Mouse (Mus musculus) urinary bladder, adult 18-20 months (tissue): Measurements from ENCODE around the gene Prpf19.
A peak's percentile ranks its signal among the peaks of the same experiment; 100 is the strongest.

Source experiments
- DNase-seq, 2 experiments: peaks; one replicate each; pipeline ENCODE4 v3.0.0; 2022; ENCODE audit warnings: low spot score in 2 of 2, mixed read lengths in 2 of 2

The Prpf19 gene

GRCm38 (mm10) chr19:10895708-10896107, 677 bp downstream of the Prpf19 start:
- no peak for DNase-seq

DNA sequence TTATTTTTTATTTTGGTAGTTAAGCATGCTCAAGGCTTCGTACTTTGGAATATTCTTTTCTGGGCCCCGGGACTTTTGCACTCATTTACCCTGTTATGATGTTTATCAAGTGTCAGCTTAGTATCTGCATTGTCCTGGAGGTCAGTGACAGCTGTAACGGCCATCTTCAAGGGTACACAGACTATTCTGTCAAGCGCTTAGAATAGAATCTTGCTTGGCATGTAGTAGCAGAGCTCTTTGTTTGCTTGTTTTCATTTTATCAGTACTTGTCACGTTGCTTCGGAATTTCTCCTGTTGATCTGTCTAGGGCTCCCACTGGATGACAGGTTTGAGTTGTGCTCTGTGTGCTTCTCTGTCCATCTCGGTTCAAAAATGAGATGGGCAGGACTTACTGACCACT, 1.8 kb downstream of the Prpf19 start:
- DNase-seq = no peak

GRCm38 (mm10) chr19:10897491-10897890, 2.5 kb downstream of the Prpf19 start:
- DNase-seq = no peak

- no peak for DNase-seq
These were observed 5.3 kb downstream of the Prpf19 start for GRCm38 (mm10) chr19:10900315-10900714.

DNA sequence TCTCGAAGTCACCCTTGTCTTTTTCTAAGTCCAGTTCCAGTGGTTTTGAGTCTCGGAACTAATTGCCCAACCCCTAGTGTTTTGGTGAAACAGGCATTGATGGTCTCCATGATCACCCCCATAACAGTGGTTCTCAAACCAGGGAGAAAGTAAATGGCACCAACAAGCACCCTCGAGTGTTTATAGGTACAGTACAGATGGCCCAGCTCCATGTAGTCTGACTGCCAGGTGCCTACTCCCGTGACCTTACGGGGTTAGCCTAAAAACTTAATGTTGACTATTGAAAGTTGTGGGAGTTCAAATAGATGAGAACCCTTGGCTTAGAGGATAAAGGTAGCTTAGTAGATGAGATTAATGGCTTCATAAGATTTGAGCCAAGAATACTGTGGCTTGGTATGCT, 6.0 kb downstream of the Prpf19 start:
- DNase-seq = no peak

GRCm38 (mm10) chr19:10904512-10904911, 9.5 kb downstream of the Prpf19 start:
- no peak for DNase-seq

- peak in 1 of 2 experiments; percentile 42 for DNase-seq
These were observed 10.1 kb downstream of the Prpf19 start for GRCm38 (mm10) chr19:10904927-10905727.

DNA sequence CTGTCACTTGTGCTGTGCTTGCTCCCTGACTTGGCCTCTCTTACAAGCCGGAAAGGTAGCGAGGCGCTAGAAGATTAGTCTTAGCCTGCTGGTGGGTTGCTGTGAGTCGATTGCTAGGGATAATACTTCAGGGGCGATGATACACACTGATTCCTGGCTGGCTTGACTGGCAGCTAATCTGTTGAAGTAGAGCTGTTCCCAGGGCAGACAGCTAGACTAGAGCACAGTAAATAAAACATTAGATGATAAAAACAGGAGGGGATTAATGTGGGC, 10.6 kb downstream of the Prpf19 start:
- DNase-seq = no peak

GRCm38 (mm10) chr19:10907891-10908290, 12.9 kb downstream of the Prpf19 start:
- peak in 1 of 2 experiments; percentile 30 for DNase-seq

DNA sequence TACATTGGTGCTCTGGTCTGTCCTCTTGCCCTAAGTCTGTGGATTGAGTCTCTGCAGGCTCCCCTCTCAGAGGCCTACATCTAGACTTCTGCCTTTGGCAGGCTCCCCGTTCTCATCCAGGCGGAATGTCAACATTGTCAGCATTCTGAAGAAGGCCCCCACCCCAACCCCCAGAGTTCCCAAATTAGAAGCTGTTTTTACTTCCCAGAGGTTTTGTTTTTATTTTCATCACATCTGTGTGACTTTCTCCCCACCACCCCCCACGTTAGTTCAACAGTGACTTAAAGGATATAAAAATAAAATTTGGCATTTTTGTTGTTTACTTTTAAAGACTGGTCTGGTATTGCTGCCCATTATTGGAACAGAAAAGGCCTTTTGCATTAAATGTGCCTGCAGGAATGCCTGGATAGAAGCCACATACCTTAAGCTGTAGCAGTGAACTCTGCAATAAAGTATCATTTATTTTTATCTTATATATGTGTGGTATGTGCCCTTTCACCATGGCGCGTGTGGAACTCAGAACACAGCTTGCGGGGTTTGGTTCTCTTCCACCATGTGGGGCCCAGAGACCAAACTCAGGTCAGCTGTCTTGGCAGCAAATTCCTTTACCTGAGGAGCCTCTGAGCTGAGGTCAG, 14.2 kb downstream of the Prpf19 start:
- no peak for DNase-seq

GRCm38 (mm10) chr19:10914291-10914690, 19.3 kb downstream of the Prpf19 start:
- no peak for DNase-seq

GRCm38 (mm10) chr19:10914870-10915269, 19.8 kb downstream of the Prpf19 start:
- DNase-seq = no peak

DNA sequence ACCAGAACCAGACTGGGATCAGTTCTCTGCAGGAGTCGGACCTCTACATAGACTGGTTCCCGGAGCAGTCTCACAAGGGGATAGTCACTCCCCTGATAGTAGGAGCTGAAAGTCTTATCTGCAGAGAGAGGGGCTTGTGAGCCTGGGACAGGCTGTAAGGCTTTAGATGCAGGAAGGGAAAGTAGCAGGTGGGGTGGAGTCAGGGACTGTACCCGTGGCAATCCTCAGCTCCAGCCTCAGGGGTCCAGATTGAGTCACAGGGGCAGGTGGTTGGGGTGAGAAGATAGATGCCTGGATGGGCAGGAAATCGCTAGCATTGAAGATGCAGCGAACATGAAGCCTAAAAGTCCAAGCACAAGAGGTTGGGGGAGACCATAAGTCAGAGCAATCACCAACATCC, 21.5 kb downstream of the Prpf19 start:
- DNase-seq = no peak

GRCm38 (mm10) chr19:10918321-10918991, 23.4 kb downstream of the Prpf19 start:
- no peak for DNase-seq

DNA sequence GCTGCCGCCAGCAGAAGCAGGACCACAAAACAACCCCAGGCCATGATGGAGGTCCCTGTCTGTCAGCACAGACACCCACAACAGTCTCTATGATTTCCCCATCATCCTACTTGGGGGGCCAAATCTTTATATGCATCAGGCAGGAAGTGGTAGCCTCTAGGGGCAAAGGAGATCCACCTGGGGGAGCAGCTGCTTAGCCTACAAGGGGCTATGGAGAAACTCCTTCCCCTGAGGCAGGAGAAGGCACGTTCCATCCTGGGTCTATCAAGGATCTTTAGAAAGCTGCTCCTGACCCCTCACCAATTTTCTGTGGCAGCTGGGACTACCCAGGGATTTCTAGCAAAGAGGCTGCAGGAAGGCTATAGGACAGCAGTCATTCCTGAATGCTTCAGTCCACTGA, 25.5 kb downstream of the Prpf19 start, which contains the start of gene Zp1:
TSS of gene Zp1 (minus strand) at position 101 of the 400 bp plus-strand sequence.
- DNase-seq = no peak

- no peak for DNase-seq
These were observed 26.0 kb downstream of the Prpf19 start for GRCm38 (mm10) chr19:10921058-10921457.

- DNase-seq = no peak
These were observed 29.2 kb downstream of the Prpf19 start for GRCm38 (mm10) chr19:10924220-10924619.

GRCm38 (mm10) chr19:10926123-10926621, 31.1 kb downstream of the Prpf19 start:
- no peak for DNase-seq

GRCm38 (mm10) chr19:10926666-10927065, 31.6 kb downstream of the Prpf19 start:
- DNase-seq = no peak

DNA sequence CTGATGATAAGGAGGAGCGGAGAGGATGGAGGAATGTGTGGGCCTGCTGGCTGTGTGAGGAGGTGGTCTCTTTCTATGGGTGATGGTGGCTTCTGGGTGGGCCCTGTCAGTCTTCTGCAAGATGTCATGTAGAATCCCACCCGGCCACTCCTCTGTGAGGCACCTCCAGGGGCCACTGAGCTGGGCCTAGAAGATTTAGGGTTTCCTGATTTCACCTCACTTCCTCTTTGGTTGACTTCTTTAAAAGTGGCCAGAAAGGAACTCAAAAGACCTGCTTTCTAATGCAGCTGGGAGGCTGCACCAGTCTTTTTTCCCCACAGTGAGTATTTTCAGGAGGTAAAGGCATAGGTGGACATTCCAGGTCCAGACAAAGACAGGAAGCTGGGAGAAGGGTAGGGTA, 35.6 kb downstream of the Prpf19 start:
- DNase-seq = no peak

GRCm38 (mm10) chr19:10935029-10935428, 40.0 kb downstream of the Prpf19 start:
- DNase-seq = no peak

DNA sequence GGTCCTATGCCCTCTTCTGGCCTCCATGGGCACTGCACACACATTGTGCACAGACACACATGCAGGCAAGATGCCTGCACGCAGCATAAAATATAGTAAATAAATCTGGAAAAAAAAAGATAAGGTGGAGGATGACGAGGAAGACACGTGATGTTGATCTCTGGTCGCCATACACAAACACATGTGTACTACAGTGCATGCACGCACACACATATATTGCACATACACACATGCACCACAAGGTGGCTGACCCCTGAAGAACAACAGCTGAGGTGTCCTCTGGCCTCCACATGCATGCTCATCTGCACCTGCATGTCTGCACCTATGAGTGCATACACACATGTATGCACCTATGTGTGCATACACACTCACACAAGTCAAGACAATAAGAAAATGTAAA, 41.0 kb downstream of the Prpf19 start:
- DNase-seq = no peak

DNA sequence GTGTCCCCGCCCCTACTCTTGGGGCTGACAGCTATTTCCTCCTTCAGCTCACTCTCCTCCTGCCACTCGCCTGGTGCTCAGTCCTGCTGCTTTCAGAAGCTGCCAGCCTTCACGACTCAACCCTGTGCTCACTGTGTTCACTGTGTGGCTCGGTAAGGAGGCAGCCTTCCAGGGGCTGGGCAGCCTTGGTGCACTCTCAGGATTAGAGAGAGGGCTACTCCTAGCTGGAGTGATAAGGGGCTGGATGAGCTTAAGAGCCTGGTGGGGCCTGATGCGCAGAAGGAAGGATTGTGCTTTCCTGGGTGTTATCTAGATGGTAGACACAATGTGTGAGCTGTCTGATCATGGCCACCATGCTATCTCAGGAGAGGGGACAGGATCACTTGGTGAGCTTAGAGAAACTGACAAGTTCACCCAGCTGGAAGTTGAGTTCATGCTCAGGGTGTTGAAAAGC, 42.1 kb downstream of the Prpf19 start, which contains the start of gene Ptgdr2:
TSS of gene Ptgdr2 (plus strand) at position 51 of the 454 bp plus-strand sequence.
- no peak for DNase-seq
